Mouse (Mus musculus) lung, postnatal 4 days (tissue): ENCODE data around the gene Phlpp2.

Source experiments
- DNase-seq, 2 experiments: peaks; one replicate each; pipeline ENCODE4 v3.0.0; 2021

Gene Phlpp2

DNA sequence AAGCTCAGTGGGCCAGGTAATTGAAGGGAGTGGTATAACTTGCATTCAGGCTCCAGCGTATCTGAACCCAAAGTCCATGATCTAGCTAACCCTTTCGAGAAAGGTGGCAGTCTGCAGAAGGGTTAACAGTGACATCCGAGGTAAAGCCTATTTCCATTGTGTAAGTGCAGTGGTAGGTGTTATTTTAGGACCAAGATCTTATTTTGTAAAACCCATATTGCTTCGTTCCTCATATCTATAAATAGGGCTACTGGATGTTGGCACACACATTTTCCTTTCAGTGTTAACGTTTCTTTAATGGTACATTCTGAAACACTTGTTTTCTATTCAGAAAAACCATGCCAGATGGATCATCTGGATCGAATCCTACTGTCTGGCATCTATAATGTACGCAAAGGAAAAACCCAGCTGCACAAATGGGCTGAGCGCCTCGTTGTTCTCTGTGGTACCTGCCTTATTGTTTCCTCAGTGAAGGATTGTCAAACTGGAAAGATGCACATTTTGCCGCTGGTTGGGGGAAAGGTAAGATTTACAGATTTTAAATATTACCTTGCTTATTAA, 35.6 kb downstream of the Phlpp2 start:
- no peak for DNase-seq

DNA sequence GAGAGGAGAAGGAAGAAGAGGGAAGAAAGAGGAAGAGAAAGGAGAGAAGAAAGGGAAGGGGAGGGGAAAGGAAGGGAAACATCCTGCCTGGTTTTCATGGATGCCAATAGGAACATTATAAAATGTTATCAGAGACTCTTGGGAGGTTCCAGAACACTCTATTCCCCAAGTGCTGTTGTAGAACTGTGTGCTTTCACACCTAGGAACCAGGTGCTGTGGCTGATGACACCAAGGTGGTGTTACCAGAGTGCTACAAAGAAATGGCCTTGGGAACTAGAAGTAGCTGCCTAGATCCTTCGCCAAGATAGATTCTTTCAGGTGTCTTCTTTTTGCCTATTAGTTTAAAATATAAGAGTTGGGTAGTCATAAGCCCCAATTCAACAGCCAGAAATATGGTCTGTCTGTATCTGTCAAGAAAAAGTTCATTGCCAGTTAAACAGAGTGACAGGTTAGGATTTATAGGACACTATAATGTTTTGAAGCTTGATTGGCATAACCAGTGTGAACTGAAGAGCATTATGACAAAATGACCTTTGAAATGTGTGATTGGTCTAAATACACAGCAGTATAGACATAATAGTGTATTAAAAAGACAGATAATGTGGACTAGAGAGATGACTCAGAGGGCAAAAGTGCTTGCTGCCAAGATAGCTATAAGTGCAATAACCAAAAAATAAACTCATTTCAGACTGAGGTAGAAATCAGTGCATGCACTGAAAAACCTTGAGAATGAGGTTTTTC, 36.8 kb downstream of the Phlpp2 start:
- no peak for DNase-seq

DNA sequence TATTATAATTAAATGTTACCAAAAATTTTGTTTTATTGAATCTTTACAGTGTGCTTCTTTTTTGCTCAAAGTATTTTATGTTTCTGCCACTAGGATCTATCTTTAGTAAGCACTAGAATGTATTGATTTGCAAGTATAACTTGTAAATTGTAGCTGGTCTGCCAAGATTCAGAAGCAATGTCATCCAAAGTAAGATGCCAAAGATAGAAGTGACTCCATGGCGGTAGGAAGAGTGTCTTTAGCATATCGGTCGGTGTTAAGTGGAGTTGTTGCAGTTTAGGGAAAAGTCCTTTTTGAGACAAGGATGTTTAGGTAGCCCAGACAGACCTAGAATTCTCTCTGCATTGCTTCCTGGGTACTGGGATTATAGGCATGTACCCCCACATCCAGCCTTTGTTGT, 38.6 kb downstream of the Phlpp2 start:
- DNase-seq = no peak

DNA sequence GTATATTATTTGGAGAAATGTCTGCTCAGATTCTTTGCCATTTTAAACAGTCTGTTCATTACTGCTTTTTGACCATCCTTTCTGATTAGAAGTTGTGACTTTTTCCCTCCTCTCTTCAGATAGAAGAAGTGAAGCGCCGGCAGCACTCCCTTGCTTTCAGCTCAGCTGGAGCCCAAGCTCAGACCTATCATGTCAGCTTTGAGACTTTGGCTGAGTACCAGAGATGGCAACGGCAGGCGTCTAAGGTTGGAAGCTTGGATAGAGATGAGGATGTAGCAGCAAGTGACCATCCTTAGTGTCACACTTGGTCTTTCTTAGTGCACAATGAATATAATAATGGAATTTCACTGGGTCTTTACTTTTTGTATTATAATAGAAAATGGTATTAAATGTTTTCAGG, 39.0 kb downstream of the Phlpp2 start:
- no peak for DNase-seq

DNA sequence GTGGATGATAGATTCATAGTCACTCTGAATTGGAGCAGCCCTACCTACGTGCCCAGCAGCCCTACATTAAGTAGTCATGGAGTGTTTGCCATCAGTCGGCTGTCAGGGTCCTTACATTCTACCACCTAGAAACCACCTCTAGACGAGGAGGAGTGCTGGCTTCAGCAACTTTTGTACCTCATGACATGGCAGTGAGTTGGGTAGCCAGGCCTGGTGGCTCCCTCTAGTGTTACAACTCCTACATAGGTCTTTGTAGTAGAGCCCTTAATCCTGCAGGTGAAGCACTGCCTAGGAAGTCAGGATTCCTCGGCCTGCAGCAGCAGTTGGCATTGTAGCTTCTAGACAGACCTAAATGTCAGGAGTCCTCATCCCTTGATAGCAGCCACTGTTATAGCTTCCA, 48.9 kb downstream of the Phlpp2 start:
- DNase-seq = peak; percentile 29 to 62

DNA sequence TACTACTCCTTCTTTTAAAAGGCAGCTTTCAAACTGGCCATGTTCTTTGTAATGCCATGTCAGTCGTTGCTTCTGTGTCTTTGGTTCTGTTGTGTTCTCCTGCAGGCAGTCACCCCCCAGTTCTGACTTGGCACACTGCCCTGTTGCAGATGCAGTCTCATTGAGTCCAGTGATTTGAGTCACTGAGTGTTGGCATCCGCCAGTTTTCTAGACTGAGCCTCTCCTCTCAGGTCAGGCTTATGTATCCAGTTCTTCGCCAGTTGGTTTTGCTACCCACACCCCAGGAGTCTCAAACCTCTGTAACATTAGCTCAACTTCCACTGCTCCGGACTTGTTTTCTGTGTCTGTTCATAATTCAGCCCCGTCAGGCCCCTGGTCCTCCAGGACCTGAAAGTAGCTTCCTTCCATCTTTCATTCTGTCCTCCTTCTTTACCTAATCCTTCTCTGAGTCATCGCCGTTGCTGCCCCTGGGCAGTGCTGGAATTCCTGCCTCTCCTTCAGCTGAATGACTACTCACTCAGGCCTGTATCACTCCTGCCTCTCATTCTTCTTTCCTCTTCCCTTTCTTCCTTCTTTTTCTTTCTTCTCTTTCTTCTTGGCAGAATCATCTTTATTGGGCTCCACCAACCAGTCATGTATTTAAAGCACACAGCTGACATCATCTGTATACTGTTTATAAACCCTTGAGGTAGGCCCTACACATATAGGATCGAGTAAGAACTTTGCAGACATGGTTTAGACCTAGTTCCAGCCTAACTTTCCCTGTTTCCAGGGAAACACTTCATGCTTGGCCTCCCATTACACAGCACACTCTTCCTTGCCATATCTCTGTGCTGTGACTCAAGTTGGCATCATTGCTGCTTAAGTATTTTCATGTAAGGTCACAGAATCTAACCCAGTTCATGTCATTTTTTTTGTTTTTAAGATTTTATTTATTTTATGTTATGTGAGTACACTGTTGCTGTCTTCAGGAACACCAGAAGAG, 52.4 kb downstream of the Phlpp2 start:
- peak in 1 of 2 experiments; percentile 14 for DNase-seq

DNA sequence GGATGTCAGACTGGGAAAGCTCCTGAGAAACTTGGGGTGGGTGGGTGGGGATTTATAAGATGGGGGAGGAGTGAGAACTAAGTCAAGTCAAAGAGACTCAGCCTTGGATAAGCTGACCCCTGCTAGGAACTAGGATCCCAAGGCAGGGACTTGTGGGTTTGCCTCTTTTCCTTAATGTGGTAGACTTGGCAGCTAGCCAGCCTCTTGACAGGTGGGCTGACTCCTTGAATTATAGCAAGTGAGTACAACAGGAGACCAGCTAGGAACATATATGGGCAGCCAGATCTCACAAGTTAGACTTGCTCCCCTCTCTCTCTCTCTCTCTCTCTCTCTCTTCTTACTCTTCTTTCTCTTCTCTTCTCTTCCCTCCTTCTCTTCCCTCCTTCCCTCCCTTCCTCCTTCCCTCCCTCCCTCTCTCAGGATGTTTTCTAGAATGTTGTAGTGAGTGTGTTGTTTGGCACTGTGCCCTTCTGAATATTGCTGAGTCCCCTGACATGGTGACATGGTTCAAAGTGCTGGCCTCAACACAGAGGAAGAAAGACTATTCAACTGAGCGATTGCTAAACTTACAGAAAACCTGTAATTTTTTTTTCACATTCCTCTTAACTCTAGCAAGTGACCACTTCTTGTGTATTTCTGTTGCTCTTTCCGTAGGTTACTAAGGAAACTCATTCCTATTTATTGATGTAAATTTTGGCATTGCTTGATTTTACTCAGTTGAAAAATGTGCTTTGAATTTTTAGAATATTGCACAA, 73.4 kb downstream of the Phlpp2 start:
- no peak for DNase-seq

DNA sequence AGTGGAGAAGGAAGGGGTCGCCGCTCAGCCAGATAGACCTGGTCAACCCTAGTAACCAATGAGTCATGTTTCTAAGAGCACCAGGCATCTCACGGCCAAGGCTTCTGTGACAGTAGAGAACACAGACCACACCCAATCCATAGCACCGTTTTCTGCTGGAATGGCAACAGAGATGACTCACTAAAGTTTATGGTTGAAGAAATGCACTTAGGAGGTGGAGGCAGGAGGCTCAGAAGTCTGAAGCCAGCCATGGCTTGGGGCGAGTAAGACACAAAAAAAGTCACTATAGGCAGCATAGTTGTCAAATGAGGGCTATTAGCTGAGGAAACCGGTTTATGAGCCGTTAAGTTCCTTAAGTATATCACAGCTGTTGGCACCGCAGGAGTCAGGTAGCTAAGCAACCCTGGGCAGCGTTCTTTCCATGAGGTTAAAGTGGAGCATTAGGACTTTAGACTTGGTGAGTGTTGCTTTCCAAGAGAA, 76.9 kb downstream of the Phlpp2 start:
- no peak for DNase-seq

DNA sequence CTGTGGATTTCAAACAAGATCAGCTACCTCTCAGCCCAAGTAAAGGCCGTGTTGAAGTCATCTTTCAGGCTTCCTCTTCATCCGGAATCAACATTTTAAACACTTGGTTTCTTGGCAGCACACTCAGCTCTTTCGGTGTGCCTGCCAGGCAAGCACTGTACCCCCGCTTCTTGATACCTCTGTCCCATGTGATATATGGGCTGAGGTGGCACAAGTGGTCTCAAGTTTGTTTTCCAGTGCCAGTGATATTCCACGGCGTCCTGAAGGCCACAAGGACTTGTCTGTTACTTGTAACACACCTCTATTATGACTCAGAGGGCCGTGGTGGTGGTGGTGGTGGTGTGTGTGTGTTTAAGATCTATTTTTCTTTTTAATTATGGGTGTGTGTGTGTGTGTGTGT, 77.4 kb downstream of the Phlpp2 start:
- DNase-seq = no peak

DNA sequence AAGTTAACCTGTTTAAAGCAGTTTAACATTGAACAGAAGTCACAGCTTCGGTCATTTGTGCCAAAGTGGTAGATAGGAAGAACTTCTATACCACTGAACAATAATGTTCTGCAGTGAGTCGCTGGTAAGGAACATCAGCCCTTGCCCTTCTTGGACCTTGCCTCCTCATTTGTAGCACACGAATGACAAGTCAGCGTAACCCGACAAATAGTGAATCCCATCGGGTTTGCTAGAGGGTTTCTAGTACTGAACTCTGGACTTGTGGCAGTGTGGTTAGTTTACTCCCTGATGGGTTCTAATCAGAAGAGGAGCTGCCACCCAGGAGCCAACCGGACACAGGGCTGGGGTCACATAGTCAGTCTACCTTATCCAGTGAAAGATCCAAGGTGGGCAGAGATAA, 77.9 kb downstream of the Phlpp2 start:
- DNase-seq = no peak

DNA sequence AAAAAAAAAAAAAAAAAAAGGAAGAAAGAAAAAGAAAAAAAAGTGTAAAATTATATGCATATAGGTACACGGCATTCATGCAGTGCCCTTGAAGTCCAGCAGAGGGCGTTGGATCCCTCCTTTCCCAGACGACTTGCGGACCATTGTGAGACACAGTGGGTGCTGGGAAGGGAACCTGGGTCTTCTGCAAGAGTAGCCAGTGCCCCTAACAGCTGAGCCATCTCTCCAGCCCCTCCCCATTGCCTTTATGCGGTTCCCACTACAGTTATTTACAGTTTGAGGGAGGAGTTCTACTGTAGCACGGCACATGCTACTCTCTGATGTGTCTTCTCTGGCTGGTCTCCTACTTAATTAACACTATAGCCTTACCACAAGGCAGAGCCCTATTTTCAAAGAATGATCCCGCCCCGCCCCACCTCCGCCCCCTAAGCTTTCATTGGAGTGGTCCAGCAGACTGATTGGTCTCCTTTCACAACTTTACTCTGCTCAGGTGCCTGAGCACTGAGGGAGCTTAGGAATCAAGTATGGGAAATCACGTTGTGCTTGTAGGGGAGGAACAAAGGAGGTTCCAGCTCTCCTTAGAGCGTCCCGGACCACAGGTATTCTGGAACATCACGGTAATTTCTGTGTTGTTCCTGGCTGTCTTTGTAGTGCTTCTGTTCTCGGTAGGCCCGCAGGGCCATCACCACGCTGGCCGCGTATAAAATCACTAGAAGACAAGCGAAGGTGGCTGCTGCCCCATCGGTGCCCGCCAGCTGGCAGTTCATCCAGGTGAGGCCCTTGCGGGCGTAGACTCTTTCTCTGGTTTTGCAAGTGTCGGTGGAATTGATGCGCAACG, 79.3 kb downstream of the Phlpp2 start:
- DNase-seq = peak; percentile 30 to 43

DNA sequence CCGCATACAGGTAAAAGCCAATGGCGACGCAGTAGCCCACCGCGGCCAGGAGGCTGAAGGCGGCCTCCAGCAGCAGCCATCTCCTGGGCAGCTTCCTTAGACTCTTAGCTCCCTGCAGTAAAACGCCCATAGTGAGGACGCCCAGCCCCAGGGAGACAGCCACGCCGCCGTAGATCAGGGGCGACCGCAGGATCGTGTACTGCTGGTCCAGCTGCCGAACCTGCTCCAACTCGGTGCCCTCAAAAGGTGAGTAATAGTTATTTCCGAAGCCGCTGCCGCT, 79.9 kb downstream of the Phlpp2 start:
- DNase-seq = no peak

DNA sequence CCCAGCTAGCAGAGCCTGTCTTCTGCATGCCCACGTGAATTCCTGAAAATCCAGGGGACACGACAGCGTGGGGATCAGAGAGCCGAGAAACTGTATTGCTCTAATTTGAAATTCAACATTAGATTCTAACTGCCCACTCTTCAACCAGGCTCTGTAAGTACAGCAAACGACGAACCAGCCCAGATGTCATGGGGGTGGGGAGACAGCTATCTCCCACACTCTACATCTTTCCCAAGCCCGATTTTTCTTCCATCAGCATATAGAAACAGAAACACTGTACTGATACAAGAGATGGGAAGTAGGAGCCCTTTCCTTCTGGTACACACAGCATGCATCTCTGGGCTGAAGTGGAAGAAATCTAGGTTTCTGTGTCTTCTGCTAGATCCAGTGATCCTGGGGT, 83.8 kb downstream of the Phlpp2 start:
- no peak for DNase-seq

DNA sequence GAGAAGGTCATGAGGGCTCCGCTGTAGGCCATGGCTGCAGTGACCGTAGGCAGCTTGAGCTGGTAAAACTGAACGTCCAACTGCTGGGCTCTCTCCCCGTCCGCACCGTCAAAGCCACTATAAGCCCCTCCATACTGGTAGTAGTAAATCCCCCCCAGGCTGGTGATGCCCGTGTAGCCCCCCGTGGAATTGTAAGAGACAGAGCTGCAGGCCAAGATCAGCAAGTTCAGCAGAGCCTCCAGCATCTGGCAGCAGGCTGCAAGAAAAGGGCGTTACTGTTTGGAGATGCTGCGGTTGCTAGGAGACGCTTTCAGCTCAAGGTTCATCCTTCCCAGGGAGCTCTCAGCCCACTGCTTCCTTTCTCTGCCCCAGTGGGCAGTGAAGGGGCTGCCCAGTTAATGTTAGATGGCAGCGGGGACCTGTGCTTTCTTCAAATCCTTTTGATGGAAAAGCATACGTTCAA, 86.2 kb downstream of the Phlpp2 start:
- DNase-seq = peak in 1 of 2 experiments; percentile 31

DNA sequence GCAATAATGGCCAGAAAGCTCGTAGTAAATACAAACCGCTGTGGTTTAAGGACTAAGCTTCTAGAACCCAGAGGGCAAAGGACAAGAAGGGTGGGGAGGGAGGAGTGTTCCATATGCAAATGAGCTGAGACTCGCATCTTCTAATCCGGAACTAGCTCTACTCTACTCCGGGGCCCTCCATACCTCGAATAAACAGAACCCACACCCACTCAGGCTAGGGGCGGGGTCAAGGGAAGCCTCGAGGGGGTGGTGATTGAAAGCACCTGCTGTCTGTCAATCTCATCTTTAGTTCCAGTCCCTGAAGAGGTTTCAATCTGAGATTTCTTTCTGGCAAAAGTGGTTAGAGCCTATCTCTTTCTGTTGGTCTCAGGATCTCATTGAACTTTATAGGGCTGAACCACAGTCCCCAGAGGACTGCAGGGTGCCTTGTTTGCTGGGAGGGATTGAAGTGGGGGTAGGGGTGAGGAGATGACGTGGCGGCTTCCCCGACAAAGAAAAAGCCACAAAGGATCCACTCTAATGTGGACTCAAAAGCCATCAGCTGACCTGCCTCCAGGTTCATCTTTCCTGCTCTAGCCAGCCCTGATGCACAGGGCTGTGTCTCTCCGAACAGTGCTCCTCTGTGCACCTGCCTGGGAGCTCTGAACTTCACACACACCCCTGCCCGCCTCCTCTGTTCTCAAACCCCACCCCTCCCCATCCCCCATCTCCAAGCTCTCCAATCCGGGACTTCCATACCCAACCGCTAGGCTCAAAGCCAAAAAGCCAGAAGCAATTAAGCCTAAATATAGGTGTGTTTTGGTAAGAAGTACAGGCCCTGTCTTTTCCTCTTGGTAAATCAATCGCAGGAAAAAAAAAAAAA, 89.1 kb downstream of the Phlpp2 start:
- DNase-seq = peak; percentile 41 to 50

DNA sequence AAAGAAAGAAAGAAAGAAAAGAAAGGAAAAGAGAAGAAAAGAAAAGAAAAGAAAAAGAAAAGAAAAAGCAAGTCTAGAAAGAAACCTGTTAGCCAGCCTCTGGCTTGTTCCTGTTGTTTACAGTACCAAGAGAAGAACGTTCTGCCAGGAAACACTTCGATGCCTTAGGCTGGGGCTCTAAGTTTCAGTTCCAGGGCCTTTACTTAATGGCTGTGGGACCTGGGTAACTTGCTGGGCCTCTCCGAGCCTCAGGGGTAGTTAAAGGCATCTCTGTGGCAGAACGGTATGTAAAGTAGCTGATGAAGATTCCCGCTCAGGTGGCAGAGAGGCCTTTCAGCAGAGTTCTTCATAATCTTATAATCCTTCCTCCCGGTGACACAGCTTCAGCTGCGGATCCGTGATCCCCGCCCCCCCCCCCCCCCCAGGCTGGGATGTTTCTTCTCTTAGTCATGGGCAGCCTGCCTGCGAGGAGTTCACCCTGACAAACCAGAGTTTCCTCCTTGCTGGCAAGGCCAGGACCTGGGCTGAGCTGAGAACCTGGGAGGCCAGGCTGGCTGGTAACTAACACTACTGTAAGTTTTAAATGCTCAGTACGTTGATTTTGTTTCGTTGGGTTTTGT, 89.8 kb downstream of the Phlpp2 start:
- DNase-seq = peak in 1 of 2 experiments; percentile 44

DNA sequence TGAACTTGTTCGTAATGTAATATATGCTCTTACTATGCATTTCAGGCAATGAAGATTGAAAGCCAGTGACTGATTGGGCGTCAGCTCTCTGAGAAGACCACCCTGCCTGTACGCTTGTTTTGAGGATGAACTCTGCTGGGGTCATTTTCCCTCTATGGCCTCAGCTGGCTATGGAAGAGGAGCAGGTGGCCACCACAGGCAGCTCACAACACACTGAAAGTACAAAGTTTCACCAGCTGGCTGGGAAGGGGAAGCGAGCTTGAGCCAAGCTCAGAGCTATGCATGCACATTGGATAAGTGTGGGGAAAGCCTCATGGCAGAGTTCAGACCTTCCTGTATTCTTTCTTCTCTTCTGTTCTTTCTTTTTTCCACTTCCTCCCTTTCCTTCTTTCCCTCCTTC, 90.8 kb downstream of the Phlpp2 start:
- no peak for DNase-seq

DNA sequence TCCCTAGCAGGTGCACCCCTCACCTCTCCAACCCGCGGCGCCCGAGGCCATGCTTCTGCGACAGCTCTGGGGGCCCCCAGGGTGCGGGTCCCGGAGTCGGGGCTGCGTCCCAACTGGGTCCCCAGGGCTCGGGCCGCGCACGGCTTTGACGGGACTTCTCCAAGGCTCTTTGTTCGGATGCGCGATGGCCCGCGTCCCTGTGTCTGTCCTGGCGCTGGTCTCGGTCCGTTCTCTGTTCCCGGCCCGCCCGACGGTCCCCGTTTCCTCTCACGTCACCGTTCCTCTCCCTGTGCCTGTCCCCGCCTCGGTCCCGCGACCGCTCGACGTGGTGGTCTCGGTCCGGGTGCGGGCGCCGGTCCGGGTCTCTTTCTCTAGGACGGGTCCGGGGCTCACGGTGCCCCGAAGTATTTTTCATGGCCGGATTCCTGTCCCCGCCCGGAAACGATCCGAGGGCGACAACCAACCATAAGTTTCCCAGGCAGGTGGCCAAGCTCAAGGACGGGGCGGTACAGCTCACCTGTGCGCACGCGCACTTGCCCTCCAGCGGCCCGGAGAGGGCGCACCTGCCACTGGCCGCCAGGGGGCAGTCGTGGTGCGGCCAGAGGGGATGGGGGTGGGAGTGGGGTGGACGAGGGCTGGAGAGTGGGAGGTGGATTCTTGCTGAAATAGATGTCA, 93.5 kb downstream of the Phlpp2 start, which contains the start of gene Marveld3:
Gene Marveld3, minus strand, starts transcription at position 511 of the 675 bp plus-strand sequence.
- DNase-seq = peak; percentile 85 to 86

DNA sequence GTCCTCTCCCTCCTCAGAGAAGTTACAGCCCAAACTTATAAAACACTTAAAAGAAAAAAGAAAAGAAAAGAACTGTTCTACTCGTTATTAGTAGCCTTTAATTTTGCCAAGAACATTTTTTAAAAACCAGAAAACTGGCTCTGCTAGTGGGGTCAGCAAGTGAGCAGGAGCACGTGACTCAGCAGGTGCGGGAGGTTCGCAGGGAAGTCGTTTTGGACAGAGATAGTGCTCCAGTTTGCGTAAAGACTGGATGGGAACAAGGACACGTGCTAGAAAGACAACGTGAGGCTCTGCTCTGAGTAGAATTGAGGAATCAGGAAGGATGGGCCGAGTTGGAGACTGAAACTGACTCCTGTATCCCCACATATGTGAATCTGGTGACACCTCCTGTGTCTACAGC, 94.6 kb downstream of the Phlpp2 start:
- no peak for DNase-seq

DNA sequence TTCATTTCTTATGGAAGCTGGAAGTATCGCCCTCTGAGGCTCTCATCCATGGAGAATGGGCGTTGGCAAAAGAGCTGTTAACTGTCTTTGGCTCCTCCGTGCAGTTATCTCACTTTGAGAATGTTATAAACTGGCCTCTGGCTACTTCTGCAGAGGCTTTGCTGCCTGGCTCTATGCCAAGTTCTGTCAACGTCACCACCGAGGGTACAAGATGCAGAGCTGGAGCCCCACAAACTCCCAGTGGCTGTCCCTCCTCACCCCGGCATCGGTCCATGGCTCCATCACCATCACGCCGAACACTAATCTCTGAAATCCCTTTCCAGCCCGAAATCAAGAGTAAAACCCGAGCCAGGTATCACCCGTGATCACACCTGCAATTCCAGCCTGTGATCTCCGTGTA, 95.1 kb downstream of the Phlpp2 start:
- DNase-seq = no peak
